Comparison of ENCODE assay signal across 8 mouse cellular contexts in genomic region chr14:48421476-48421875, GRCm38 (mm10). TPM values are rescaled to one million over a fixed set of nuclear protein-coding genes. Genes with fewer than 3 reads are reported as not detected.
DNase-seq lines count a peak whose midpoint lies in the region; ATAC-seq and TF ChIP-seq lines count a peak whose summit lies in the region.
"Had no signal": no experiment of that assay in that cellular context is flagged by ENCODE, and none has a peak within 500 bp of the region (broad histone marks: within the 10 kb centered on the region; RNA-seq: fewer than 3 reads in every experiment).

No protein-coding gene starts in this region.

- no peak for TF ChIP-seq EP300 in heart, postnatal 0 days (IDR thresholded peaks at IDR 0.05; ENCODE audit: low read depth)

- peak; percentile 11 to 32 for DNase-seq in kidney, postnatal 4 days
- DNase-seq in kidney, postnatal 25 days, result no peak
- no peak for DNase-seq in embryonic facial prominence, embryonic 10.5 days (ENCODE audit: low spot score)
- DNase-seq in heart, postnatal 0 days (ENCODE audit: low spot score), result peak; percentile 23
- DNase-seq in layer of hippocampus, adult 2 months (ENCODE audit: low spot score in 2 of 2), result no peak

- H3K27ac ChIP-seq in embryonic facial prominence, embryonic 10.5 days (replicated peaks), result no peak overlapping the region
- peak overlapping the region; percentile 43; the same call in 1 of the 2 replicates for H3K27ac ChIP-seq in heart, postnatal 0 days (ENCODE audit: low read depth)
- no peak overlapping the region for H3K27ac ChIP-seq in midbrain, embryonic 15.5 days
- no peak overlapping the region for H3K27ac ChIP-seq in layer of hippocampus, adult 2 months
- H3K27ac ChIP-seq: hindbrain, embryonic 15.5 days had no signal

- H3K4me2 ChIP-seq in heart, postnatal 0 days (ENCODE audit: low read depth, low read length), result peak overlapping the region; percentile 52
- H3K4me2 ChIP-seq in midbrain, embryonic 15.5 days, result 0 out of 2 replicates have a peak overlapping the region, but pooled peaks have one; percentile 8

- TF ChIP-seq CTCF in heart, postnatal 0 days (IDR thresholded peaks at IDR 0.05; ENCODE audit: low read depth), result no peak
- TF ChIP-seq CTCF in layer of hippocampus, adult 2 months (conservative IDR thresholded peaks at IDR 0.05), result no peak

- peaks cover 34% of the 10 kb centered on the region for H3K27me3 ChIP-seq in embryonic facial prominence, embryonic 10.5 days (replicated peaks; ENCODE audit: low read depth, poor library complexity, severe bottlenecking)
- H3K27me3 ChIP-seq in heart, postnatal 0 days (ENCODE audit: control insufficient read depth, insufficient read depth, low read length), result no peaks in the 10 kb centered on the region
- H3K27me3 ChIP-seq in midbrain, embryonic 15.5 days (replicated peaks), result no peaks in the 10 kb centered on the region
- H3K27me3 ChIP-seq: hindbrain, embryonic 15.5 days had no signal

- 25% methylated on average over 6 of the region's 6 CpGs for WGBS in embryonic facial prominence, embryonic 10.5 days
- 16% methylated on average over 6 of the region's 6 CpGs for WGBS in heart, postnatal 0 days
- 30% methylated on average over 6 of the region's 6 CpGs for WGBS in midbrain, embryonic 15.5 days

- H3K9ac ChIP-seq in heart, postnatal 0 days (replicated peaks; ENCODE audit: low read depth, low read length), result no peak overlapping the region
- H3K9ac ChIP-seq in midbrain, embryonic 15.5 days, result no peak overlapping the region
- H3K9ac ChIP-seq: hindbrain, embryonic 15.5 days had no signal

- 0 out of 2 replicates have a peak overlapping the region, but pooled peaks have one; percentile 9 for H3K4me3 ChIP-seq in embryonic facial prominence, embryonic 10.5 days
- peak overlapping the region; percentile 25 for H3K4me3 ChIP-seq in heart, postnatal 0 days (ENCODE audit: low read depth, low read length)
- no peak overlapping the region for H3K4me3 ChIP-seq in midbrain, embryonic 15.5 days
- no peak overlapping the region for H3K4me3 ChIP-seq in layer of hippocampus, adult 2 months
- H3K4me3 ChIP-seq: hindbrain, embryonic 15.5 days had no signal

- peaks cover 13% of the 10 kb centered on the region for H3K4me1 ChIP-seq in embryonic facial prominence, embryonic 10.5 days
- no peaks in the 10 kb centered on the region for H3K4me1 ChIP-seq in heart, postnatal 0 days (ENCODE audit: control insufficient read depth, insufficient read depth)
- H3K4me1 ChIP-seq in midbrain, embryonic 15.5 days, result peaks cover 7% of the 10 kb centered on the region

- H3K36me3 ChIP-seq in embryonic facial prominence, embryonic 10.5 days (replicated peaks), result no peaks in the 10 kb centered on the region
- no peaks in the 10 kb centered on the region for H3K36me3 ChIP-seq in heart, postnatal 0 days (replicated peaks; ENCODE audit: control insufficient read depth, insufficient read depth, low read length)
- H3K36me3 ChIP-seq in midbrain, embryonic 15.5 days (replicated peaks), result no peaks in the 10 kb centered on the region
- H3K36me3 ChIP-seq: hindbrain, embryonic 15.5 days had no signal

- ATAC-seq in heart, postnatal 0 days (ENCODE audit: insufficient read depth, low read depth), result 0 out of 2 replicates have a peak, but pooled peaks have one; percentile 10
- no peak for ATAC-seq in midbrain, embryonic 15.5 days (replicated peaks)
- ATAC-seq in megakaryocyte-erythroid progenitor cell, adult 5-6 weeks (replicated peaks; ENCODE audit: low FRiP score, low TSS enrichment, poor library complexity, severe bottlenecking), result no peak

- H3K9me3 ChIP-seq in embryonic facial prominence, embryonic 10.5 days, result no peaks in the 10 kb centered on the region
- H3K9me3 ChIP-seq in heart, postnatal 0 days (replicated peaks; ENCODE audit: control insufficient read depth, low read length), result no peaks in the 10 kb centered on the region
- H3K9me3 ChIP-seq in midbrain, embryonic 15.5 days, result no peaks in the 10 kb centered on the region
- H3K9me3 ChIP-seq: hindbrain, embryonic 15.5 days had no signal

RNA-seq across cellular contexts. Expression of gene Tmem260, which starts 24.4 kb away (rescaled TPM):
- polyA plus RNA-seq in embryonic facial prominence, embryonic 10.5 days (2016; fragmentation: Nextera tagmentation; extraction: Ambion mirVana), result 19.1 and 20.3 TPM in 2 replicates
- 8.6 and 8.7 TPM in 2 replicates for total RNA-seq in heart, postnatal 0 days (2014; rRNA removed; ENCODE audit: low replicate concordance)
- 6.0 TPM in 2 replicates for polyA plus RNA-seq in heart, postnatal 0 days (2015; fragmentation: Nextera tagmentation; extraction: Ambion mirVana)
- 17.7 and 20.1 TPM in 2 replicates for polyA plus RNA-seq in midbrain, embryonic 15.5 days (2015; fragmentation: Nextera tagmentation; extraction: Ambion mirVana)
- 10 to 100 TPM; 24.7 to 27.3 TPM for total RNA-seq in layer of hippocampus, adult 2 months (2021)
- 19.7 and 20.7 TPM in 2 replicates for total RNA-seq in megakaryocyte-erythroid progenitor cell, adult 5-6 weeks (2014; fragmentation: Nextera tagmentation)
- 15.7 and 18.5 TPM in 2 replicates for total RNA-seq in megakaryocyte-erythroid progenitor cell, adult 5-6 weeks (2017)

Comparison
In these comparisons a context has a peak if more than half of its experiments do, and no peak if none do; other contexts are left out.
1. DNase-seq: peak in kidney, postnatal 4 days (2 of 2) and heart, postnatal 0 days (single experiment); none in kidney, postnatal 25 days (0 of 2), embryonic facial prominence, embryonic 10.5 days (single experiment) and layer of hippocampus, adult 2 months (0 of 2).
2. H3K4me3 ChIP-seq: peak in embryonic facial prominence, embryonic 10.5 days (single experiment) and heart, postnatal 0 days (single experiment); none in midbrain, embryonic 15.5 days (single experiment) and layer of hippocampus, adult 2 months (single experiment).